Mouse (Mus musculus): ENCODE data around the gene Dner.

GRCm38 (mm10) chr1:84599025-84599424 is 97.0 kb downstream of the Dner start:
- no peak for TF ChIP-seq CTCF (IDR thresholded peaks at IDR 0.05; ENCODE audit: extremely low read depth, insufficient read length, insufficient replicate concordance, low read depth, low read length)
- TF ChIP-seq POLR2A (IDR thresholded peaks at IDR 0.05; ENCODE audit: low read depth, low read length) = no peak
